Mouse (Mus musculus) liver, embryonic 15.5 days (tissue): ENCODE results near the gene Pappa. TPM values are rescaled to one million over a fixed set of nuclear protein-coding genes. Genes with fewer than 3 reads are reported as not detected.
A peak's percentile ranks its signal among the peaks of the same experiment; 100 is the strongest.

ENCODE experiments used
- ATAC-seq: fragments of 200-750 bp; cut with Nextera tagmentation; 2 replicates; pipeline ENCODE4 v1.8.0; 2017; ENCODE audit warnings: moderate number of reproducible peaks, mild to moderate bottlenecking, moderate library complexity; ENCODE audit not compliant: insufficient read depth
- H3K27ac ChIP-seq: fragments of 300-500 bp; sonication (generic); replicated peaks from 2 replicates; pipeline ENCODE4 v1.5.1; 2015; ENCODE audit warnings: mild to moderate bottlenecking, inconsistent platforms
- H3K27me3 ChIP-seq: fragments of 300-500 bp; sonication (generic); 2 replicates; pipeline ENCODE4 v1.6.1; 2015; ENCODE audit warnings: mild to moderate bottlenecking, inconsistent platforms
- H3K36me3 ChIP-seq: fragments of 300-500 bp; sonication (generic); replicated peaks from 2 replicates; pipeline ENCODE4 v1.6.1; 2015; ENCODE audit warnings: moderate library complexity, mild to moderate bottlenecking, inconsistent platforms
- H3K4me1 ChIP-seq: fragments of 300-500 bp; sonication (generic); replicated peaks from 2 replicates; pipeline ENCODE4 v1.6.1; 2015; ENCODE audit warnings: inconsistent platforms
- H3K4me2 ChIP-seq: fragments of 300-500 bp; sonication (generic); 2 replicates; pipeline ENCODE4 v1.6.1; 2015; ENCODE audit warnings: moderate library complexity, mild to moderate bottlenecking, inconsistent platforms
- H3K4me3 ChIP-seq: fragments of 300-500 bp; sonication (generic); replicated peaks from 2 replicates; pipeline ENCODE4 v1.5.1; 2015; ENCODE audit warnings: mild to moderate bottlenecking, inconsistent platforms
- H3K9ac ChIP-seq: fragments of 300-500 bp; sonication (generic); 2 replicates; pipeline ENCODE4 v1.6.1; 2015; ENCODE audit warnings: moderate library complexity, mild to moderate bottlenecking, inconsistent platforms
- H3K9me3 ChIP-seq: fragments of 300-500 bp; sonication (generic); replicated peaks from 2 replicates; pipeline ENCODE4 v1.6.1; 2016; ENCODE audit warnings: inconsistent platforms
- WGBS: fragments of 180-500 bp; shearing (Covaris S2); methylation state at CpG from one replicate; pipeline ENCODE4 v1.1.7; 2015; ENCODE audit warnings: mixed read lengths; ENCODE audit not compliant: insufficient replicate concordance; 5-methylcytosine and 5-hydroxymethylcytosine counted together
- polyA plus RNA-seq: library from polyadenylated mRNA; unstranded; fragments of >200 nt; fragmentation: Nextera tagmentation; extraction: Ambion mirVana; gene quantifications from 2 replicates; pipeline ENCODE4 v1.2.1, GENCODE M21; 2015

Pappa gene
- polyA plus RNA-seq, 1 experiment from 2014 or later, result 0.05 TPM

DNA sequence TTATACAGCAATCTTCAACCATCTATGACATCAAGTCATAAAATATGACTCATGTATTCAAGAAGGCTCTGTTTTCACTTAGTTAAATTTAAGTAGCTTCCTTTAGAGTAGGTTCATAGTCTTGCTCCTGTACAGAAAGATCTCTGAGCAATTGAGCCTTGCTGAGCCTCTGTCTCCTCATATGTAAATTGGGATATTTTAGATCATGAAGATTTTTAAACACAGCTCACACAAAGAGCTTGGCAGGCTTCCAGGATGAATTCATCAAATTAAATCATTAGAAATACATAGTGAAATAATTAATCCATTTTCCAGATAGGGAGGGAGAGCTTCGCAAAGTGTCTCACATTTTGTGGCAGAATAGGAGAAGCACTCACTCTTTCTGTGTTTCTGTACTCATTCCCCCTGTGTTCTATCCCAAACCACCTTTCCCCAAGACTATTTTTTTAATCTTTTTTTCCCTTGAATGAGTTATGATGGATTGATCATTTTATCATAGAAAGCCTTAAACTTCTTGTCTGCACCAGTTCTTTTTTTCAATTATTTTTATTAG lies 149.4 kb downstream of the Pappa start:
- ATAC-seq, result no peak
- Histone ChIP-seq H3K36me3 (no peaks in the 10 kb centered on the region), H3K4me3 (no peak overlapping the region), H3K9ac (no peak overlapping the region), H3K27ac (no peak overlapping the region), H3K4me1 (no peaks in the 10 kb centered on the region), H3K4me2 (no peak overlapping the region), H3K27me3 (no peaks in the 10 kb centered on the region), H3K9me3 (no peaks in the 10 kb centered on the region)
- WGBS, result 65% methylated on average over 1 of the region's 1 CpGs

DNA sequence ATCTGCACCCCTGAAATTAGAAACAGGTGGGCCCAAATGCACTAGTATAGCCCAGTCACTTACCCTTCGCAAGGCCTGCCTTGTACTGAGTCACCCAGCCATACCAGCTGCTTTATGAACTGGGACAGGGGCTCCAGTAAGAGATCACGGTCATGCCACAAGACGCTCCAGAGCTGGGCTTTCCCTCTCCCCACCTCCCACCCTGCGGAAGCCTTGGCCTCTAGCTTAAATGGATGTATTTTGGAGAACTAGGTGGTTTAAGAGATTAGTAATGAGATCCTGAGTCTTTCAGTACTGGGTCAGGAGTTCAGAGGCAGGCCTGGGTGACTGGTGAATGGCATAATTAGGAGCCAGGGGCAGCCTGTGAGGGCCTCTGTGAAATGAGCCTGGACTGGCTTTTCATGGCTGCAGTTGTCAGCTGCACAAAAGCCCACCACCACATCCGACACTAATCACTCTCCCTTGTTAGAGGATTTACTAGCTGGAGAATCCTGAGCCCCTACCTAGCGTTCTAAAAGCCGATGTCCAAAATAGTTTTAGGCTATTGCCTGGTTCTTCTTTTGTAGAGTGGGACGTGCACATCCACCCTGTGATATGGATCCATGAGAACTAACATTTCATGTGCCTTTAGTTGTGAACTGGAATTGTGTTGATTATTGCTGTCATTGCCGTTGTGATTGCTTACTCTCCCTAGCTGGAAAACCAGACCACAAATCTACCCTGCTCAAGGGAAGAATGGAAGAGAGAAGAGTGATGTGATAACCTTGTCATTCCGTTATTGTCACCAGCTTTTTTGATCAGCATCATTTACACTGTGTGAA lies 154.7 kb downstream of the Pappa start:
- H3K27me3 ChIP-seq, result no peaks in the 10 kb centered on the region
- ATAC-seq, result no peak
- H3K27ac ChIP-seq, result no peak overlapping the region

DNA sequence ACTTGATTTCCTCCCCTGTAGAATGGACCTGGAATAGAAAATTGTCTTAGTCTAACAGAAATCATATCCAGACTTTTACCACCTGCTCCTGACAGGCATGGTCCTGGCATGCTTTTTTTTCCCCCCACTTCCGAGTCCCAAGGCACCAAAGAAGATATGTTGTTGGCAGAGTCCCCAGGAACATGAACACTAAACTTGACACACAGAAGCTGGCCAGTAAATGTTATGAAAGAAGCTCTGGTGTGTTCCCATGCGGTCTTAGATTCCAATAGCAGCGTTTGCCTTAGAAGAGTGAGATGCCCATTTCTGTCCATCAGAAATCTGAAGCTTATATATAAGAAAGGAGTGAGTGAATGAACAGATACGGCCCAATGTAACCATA lies 155.3 kb downstream of the Pappa start:
- WGBS, result 54% methylated on average over 4 of the region's 4 CpGs
- H3K9me3 ChIP-seq, result no peaks in the 10 kb centered on the region
- no peaks in the 10 kb centered on the region for H3K27me3 ChIP-seq
- H3K4me1 ChIP-seq, result 0 out of 2 replicates have a peak, but pooled peaks cover 9% of the 10 kb centered on the region
- H3K27ac ChIP-seq, result no peak overlapping the region
- H3K4me3 ChIP-seq, result no peak overlapping the region
- no peak overlapping the region for H3K9ac ChIP-seq
- no peak overlapping the region for H3K4me2 ChIP-seq
- no peak for ATAC-seq
- H3K36me3 ChIP-seq, result no peaks in the 10 kb centered on the region

More for the DNA sequence above, 154.7 kb downstream of the Pappa start:
- Histone ChIP-seq H3K9ac (no peak overlapping the region), H3K36me3 (no peaks in the 10 kb centered on the region), H3K4me3 (no peak overlapping the region), H3K4me1 (0 out of 2 replicates have a peak, but pooled peaks cover 9% of the 10 kb centered on the region), H3K4me2 (no peak overlapping the region), H3K9me3 (no peaks in the 10 kb centered on the region)
- 70% methylated on average over 10 of the region's 10 CpGs for WGBS

DNA sequence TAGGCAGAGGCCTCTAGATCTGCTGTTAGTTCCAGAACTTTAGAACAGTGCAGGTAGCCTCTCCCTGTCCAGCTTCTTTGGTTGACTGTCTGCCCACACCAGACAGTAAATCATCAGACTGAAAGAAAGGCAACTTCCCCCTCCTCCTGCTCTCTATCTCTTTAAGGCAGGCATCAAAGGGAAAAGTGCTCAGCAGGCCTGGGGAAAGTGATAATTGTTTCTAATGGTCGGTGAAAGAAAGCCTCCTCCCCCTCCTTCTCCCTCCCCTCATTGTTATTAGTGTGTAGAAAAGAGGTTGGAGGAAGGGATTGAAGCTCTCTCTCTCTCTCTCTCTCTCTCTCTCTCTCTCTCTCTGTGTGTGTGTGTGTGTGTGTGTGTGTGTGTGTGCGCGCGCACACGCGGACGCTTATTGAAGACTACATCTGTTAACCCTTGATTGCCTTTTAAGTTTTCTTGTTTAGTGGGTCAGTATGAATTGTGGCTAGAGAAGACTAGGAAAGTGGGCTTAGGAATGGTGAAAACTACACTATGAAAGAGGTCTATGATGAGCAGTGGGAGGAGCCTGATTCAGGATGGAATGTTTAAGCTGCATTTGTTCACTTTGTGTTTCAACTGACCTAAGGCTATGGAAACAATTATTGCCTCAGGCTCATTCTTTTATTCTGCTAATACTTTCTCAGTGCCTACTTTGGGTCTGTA lies 156.2 kb downstream of the Pappa start:
- Histone ChIP-seq H3K27ac (no peak overlapping the region), H3K27me3 (no peaks in the 10 kb centered on the region), H3K9ac (no peak overlapping the region), H3K4me2 (no peak overlapping the region), H3K4me3 (no peak overlapping the region), H3K4me1 (0 out of 2 replicates have a peak, but pooled peaks cover 9% of the 10 kb centered on the region), H3K9me3 (no peaks in the 10 kb centered on the region), H3K36me3 (no peaks in the 10 kb centered on the region)
- peak; percentile 72 for ATAC-seq
- WGBS, result 9% methylated on average over 7 of the region's 7 CpGs

DNA sequence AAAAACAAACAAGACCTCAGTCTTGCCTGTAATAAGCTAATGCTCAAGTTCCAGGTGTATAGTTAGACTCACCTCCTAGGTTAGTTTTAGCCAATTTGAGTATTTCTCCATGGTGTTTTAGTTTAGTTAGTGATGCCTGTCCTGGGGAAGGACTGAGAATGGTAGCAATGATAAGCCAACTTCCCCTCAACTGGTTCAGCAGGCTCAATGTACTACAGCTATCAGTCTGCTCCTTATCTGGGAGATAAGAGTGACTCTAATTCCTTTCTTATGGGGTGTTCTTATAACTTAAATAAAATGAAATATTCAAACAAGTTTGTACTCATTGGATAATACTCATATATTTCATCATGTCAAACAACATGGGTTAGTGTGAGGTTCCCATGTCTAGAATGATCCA lies 156.9 kb downstream of the Pappa start:
- H3K4me3 ChIP-seq, result no peak overlapping the region
- H3K36me3 ChIP-seq, result no peaks in the 10 kb centered on the region
- H3K27ac ChIP-seq, result no peak overlapping the region
- no peak overlapping the region for H3K4me2 ChIP-seq
- no peaks in the 10 kb centered on the region for H3K27me3 ChIP-seq
- ATAC-seq, result no peak
- 0 out of 2 replicates have a peak, but pooled peaks cover 11% of the 10 kb centered on the region for H3K4me1 ChIP-seq
- H3K9me3 ChIP-seq, result no peaks in the 10 kb centered on the region
- no peak overlapping the region for H3K9ac ChIP-seq

DNA sequence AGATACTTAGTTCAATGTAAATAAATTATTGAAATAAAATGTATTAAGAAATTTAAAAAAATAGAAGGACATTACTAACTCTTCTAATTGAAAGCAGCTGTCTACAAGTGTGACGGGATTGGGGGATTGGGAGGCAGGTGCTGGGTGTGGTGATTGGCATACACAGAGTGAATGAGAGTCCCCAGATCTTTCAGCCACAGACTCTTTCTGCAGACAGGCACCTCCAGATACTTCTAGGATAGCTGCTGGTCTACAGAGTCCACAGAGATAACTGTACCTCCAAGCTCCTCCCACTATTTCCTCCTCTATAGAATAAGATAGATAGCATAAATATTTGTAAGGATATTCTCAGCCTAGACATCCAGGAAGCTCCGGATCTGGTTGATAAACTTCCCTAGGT lies 159.6 kb downstream of the Pappa start:
- H3K27ac ChIP-seq, result no peak overlapping the region
- H3K9me3 ChIP-seq, result no peaks in the 10 kb centered on the region
- no peak overlapping the region for H3K4me3 ChIP-seq
- H3K27me3 ChIP-seq, result no peaks in the 10 kb centered on the region
- 16% methylated on average over 2 of the region's 2 CpGs for WGBS
- H3K4me2 ChIP-seq, result no peak overlapping the region
- H3K9ac ChIP-seq, result no peak overlapping the region
- 0 out of 2 replicates have a peak, but pooled peaks cover 11% of the 10 kb centered on the region for H3K4me1 ChIP-seq
- no peaks in the 10 kb centered on the region for H3K36me3 ChIP-seq
- peak; percentile 57 for ATAC-seq

DNA sequence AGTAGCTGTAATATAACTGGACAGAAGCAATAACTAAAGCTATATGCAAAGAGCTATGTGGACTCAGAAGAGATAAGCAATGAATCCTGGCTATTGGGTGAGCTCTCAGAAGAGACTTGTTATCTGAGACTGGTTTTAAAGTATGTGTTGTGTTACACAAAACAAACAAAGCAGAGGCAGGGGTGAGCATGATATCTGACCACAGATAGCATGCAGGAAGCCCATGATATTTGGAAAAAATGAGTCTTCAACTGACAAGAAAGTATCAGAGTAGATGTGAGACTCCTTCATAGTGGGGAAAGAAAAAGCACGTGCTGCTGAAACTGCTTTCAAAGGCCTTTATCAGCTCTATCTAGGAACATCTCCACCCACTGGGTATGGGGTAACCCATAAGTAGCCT lies 161.2 kb downstream of the Pappa start:
- Histone ChIP-seq H3K4me2 (no peak overlapping the region), H3K36me3 (no peaks in the 10 kb centered on the region), H3K9ac (no peak overlapping the region), H3K9me3 (no peaks in the 10 kb centered on the region), H3K27me3 (no peaks in the 10 kb centered on the region), H3K4me3 (no peak overlapping the region), H3K27ac (no peak overlapping the region), H3K4me1 (0 out of 2 replicates have a peak, but pooled peaks cover 8% of the 10 kb centered on the region)
- 7% methylated on average over 1 of the region's 1 CpGs for WGBS
- peak; percentile 56 for ATAC-seq

DNA sequence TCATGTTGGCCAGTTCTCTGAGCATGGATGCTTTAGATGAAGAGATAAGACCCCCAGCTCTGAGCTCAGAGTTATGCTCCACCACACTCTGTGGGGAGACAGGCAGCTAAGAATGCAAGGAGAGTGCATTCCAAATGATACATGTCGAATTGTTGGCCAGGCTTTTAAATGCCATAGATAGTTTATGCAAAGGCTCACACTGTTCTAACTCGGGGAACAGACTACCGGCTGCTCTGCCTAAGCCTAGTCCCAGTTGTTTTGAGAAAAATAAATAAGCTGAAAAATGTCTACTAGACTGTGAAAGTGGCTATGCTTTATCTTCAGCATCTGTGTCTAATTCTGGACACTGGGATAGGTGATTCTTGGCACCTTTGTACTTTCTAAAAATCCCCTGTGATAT lies 165.3 kb downstream of the Pappa start:
- Histone ChIP-seq H3K9ac (no peak overlapping the region), H3K27ac (no peak overlapping the region), H3K4me3 (no peak overlapping the region), H3K9me3 (no peaks in the 10 kb centered on the region), H3K4me2 (no peak overlapping the region), H3K27me3 (no peaks in the 10 kb centered on the region), H3K4me1 (0 out of 2 replicates have a peak, but pooled peaks cover 2% of the 10 kb centered on the region), H3K36me3 (no peaks in the 10 kb centered on the region)
- no peak for ATAC-seq
- WGBS, result 48% methylated on average over 3 of the region's 3 CpGs

DNA sequence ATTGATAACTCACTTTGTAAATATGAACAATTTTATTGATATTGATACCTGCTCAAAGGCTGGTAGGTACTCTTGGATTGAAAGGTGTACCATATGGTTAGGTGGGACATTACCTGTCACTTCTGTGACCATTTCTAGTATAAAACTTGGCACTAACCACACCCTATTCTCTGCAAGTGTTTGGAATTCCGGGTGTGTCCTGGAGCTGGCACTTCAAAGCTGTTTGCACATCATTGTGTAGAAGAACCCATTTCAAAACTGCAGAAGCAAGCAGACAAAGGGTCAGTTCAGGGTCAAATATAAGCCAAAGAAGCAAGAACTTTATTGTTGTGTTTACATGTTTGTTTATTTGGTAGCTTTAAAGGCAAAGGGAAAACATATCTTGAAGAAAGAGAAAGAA lies 171.8 kb downstream of the Pappa start:
- 60% methylated on average over 1 of the region's 1 CpGs for WGBS
- H3K9me3 ChIP-seq, result no peaks in the 10 kb centered on the region
- no peak overlapping the region for H3K27ac ChIP-seq
- H3K36me3 ChIP-seq, result no peaks in the 10 kb centered on the region
- H3K4me2 ChIP-seq, result no peak overlapping the region
- H3K27me3 ChIP-seq, result no peaks in the 10 kb centered on the region
- H3K4me1 ChIP-seq, result peaks cover 10% of the 10 kb centered on the region; the same call in 1 of the 2 replicates
- no peak for ATAC-seq
- H3K4me3 ChIP-seq, result no peak overlapping the region
- no peak overlapping the region for H3K9ac ChIP-seq

DNA sequence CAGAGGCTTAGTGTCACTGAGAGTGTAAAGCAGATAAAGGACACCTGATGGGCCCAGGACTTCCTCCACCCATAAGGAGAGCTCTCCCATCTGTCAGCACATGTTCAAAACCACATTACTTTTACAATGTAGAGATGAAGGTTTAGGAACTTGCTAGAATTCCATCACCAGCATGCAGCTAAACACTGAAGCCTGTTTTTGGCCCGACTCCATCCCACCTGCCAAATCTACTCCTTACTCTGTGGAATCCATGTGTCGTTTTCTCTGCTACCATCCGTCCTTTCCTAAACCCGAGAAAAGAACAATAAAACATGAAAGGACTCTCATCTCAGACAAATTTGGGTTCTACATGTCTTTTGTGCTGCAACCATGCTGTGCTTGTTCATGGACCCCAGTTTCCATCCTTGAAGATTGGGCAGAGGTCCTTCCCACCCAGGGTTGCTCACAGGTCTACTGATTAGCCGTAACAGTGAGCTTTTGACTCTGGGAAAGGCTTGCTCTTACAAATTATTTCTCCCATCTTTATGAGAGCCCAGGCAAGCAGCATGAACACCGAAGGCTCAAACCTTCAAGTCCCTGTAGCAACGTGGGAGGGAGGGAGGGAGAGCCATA lies 172.5 kb downstream of the Pappa start:
- no peak for ATAC-seq
- no peak overlapping the region for H3K27ac ChIP-seq
- H3K27me3 ChIP-seq, result no peaks in the 10 kb centered on the region
- H3K9ac ChIP-seq, result no peak overlapping the region
- WGBS, result 53% methylated on average over 7 of the region's 7 CpGs
- H3K9me3 ChIP-seq, result no peaks in the 10 kb centered on the region
- no peaks in the 10 kb centered on the region for H3K36me3 ChIP-seq
- H3K4me2 ChIP-seq, result no peak overlapping the region
- no peak overlapping the region for H3K4me3 ChIP-seq
- peaks cover 10% of the 10 kb centered on the region; the same call in 1 of the 2 replicates for H3K4me1 ChIP-seq

DNA sequence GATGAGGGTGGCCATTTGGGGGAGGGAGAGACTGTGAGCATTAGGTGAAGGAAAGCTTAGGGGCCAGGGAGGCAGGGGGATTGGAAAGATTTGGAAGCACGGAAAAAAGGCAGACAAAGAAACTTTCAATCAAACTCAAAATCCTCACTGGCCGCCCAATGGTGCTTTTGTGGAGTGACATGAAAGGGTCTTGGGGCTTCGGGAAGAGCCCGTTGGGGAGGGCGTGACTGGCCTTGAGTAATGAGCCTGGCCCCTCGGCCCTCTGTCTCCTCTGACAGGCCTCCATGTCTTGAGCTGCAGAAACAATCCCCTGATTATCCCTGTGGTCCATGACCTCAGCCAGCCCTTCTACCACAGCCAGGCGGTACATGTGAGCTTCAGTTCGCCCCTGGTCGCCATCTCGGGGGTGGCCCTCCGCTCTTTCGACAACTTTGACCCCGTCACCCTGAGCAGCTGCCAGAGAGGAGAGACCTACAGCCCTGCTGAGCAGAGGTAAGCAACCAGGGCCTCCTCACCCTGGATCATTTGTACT lies 173.1 kb downstream of the Pappa start:
- Histone ChIP-seq H3K4me2 (no peak overlapping the region), H3K9me3 (no peaks in the 10 kb centered on the region), H3K27me3 (no peaks in the 10 kb centered on the region), H3K4me1 (peaks cover 10% of the 10 kb centered on the region; the same call in 1 of the 2 replicates), H3K9ac (no peak overlapping the region), H3K36me3 (no peaks in the 10 kb centered on the region), H3K4me3 (no peak overlapping the region), H3K27ac (no peak overlapping the region)
- 68% methylated on average over 13 of the region's 13 CpGs for WGBS
- ATAC-seq, result no peak
